Mouse (Mus musculus): ENCODE measurements at regions not wholly inside any gene's neighbourhood (a gene's known extent, or its start where the extent isn't known, plus 50 kb on each side); places are given as distances from the start of the nearest gene placed in this dataset.

- DNase-seq (ENCODE audit: low read depth, low spot score) = no peak
Observed at GRCm38 (mm10) chr8:8485252-8485651, 175.8 kb downstream of the Efnb2 start.

GRCm38 (mm10) chr8:8484546-8484945 lies 176.5 kb downstream of the Efnb2 start:
- no peak for DNase-seq (ENCODE audit: low read depth, low spot score)

- DNase-seq (ENCODE audit: low read depth, low spot score) = no peak
Observed at GRCm38 (mm10) chr8:8482707-8483480, 178.1 kb downstream of the Efnb2 start.

- DNase-seq (ENCODE audit: low read depth, low spot score) = no peak
Observed at GRCm38 (mm10) chr8:8477456-8477855, 183.6 kb downstream of the Efnb2 start.

GRCm38 (mm10) chr8:8468552-8468951 lies 192.5 kb downstream of the Efnb2 start:
- DNase-seq (ENCODE audit: low read depth, low spot score) = no peak

- DNase-seq (ENCODE audit: low read depth, low spot score) = no peak
Observed at GRCm38 (mm10) chr8:8466526-8467244, 194.4 kb downstream of the Efnb2 start.

- no peak for DNase-seq (ENCODE audit: low read depth, low spot score)
Observed at GRCm38 (mm10) chr8:8462455-8462854, 198.6 kb downstream of the Efnb2 start.

GRCm38 (mm10) chr8:8457536-8457935 lies 203.5 kb downstream of the Efnb2 start:
- no peak for DNase-seq (ENCODE audit: low read depth, low spot score)

- DNase-seq (ENCODE audit: low read depth, low spot score) = no peak
Observed at GRCm38 (mm10) chr8:8453944-8454343, 207.1 kb downstream of the Efnb2 start.

GRCm38 (mm10) chr8:8452226-8452625 lies 208.8 kb downstream of the Efnb2 start:
- DNase-seq (ENCODE audit: low read depth, low spot score) = peak; percentile 7

- DNase-seq (ENCODE audit: low read depth, low spot score) = no peak
Observed at GRCm38 (mm10) chr8:8448911-8449310, 212.1 kb downstream of the Efnb2 start.

- no peak for DNase-seq (ENCODE audit: low read depth, low spot score)
Observed at GRCm38 (mm10) chr8:8441568-8441967, 219.5 kb downstream of the Efnb2 start.

- DNase-seq (ENCODE audit: low read depth, low spot score) = no peak
Observed at GRCm38 (mm10) chr8:8440903-8441302, 220.1 kb downstream of the Efnb2 start.

GRCm38 (mm10) chr8:8426201-8426600 lies 234.8 kb downstream of the Efnb2 start:
- no peak for DNase-seq (ENCODE audit: low read depth, low spot score)

GRCm38 (mm10) chr8:8423443-8423842 lies 237.6 kb downstream of the Efnb2 start:
- no peak for DNase-seq (ENCODE audit: low read depth, low spot score)

GRCm38 (mm10) chr8:8421713-8422112 lies 239.3 kb downstream of the Efnb2 start:
- no peak for DNase-seq (ENCODE audit: low read depth, low spot score)

GRCm38 (mm10) chr8:8419360-8420330 lies 241.4 kb downstream of the Efnb2 start:
- no peak for DNase-seq (ENCODE audit: low read depth, low spot score)

- no peak for DNase-seq (ENCODE audit: low read depth, low spot score)
Observed at GRCm38 (mm10) chr8:8418929-8419328, 242.1 kb downstream of the Efnb2 start.

GRCm38 (mm10) chr8:8418525-8418924 lies 242.5 kb downstream of the Efnb2 start:
- DNase-seq (ENCODE audit: low read depth, low spot score) = no peak

- no peak for DNase-seq (ENCODE audit: low read depth, low spot score)
Observed at GRCm38 (mm10) chr8:8416092-8416701, 244.8 kb downstream of the Efnb2 start.

GRCm38 (mm10) chr8:8407357-8407756 lies 253.7 kb downstream of the Efnb2 start:
- no peak for DNase-seq (ENCODE audit: low read depth, low spot score)
